Mouse (Mus musculus): ENCODE measurements around the gene Ccl25. TPM values are rescaled to one million over a fixed set of nuclear protein-coding genes. Genes with fewer than 3 reads are reported as not detected.

Ccl25 gene
- polyA plus RNA-seq, 1 experiment from 2014 or later, result 23.1 TPM

DNA sequence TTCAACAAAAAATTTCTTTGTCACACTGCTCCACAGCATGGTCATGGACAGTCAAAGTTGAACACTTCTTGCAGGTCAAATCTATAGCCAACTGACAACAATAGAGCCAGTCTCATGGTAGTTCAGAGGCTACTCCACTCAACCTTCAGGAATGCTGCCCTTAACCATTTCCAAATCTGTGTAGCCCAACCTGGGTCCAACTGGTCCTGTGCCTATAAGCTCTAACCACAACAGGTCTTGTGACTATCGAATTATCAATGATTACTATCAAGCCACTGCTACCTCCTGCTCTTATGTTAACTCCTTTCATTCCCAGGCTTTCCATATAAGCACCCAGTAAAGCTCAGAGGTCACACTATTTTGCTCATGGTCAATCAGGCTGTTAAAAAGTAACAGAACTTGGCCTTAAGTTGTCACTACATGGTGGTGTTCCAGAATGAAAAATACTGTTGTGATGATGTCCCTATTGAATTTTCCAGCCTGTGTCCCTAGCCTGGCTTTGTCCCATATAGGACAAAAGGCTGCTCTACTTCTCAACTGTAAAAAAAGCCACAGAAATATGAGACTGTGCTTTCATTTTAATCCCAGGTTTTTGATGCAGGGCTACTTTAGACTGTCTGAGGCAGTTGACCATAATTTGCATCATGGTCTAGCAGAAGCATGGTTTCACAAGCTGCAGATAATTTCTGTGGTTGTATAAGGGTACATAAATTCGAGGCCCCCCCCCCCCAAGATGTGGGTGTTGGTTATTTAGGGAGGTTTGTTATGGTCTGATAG is 6.0 kb upstream of the Ccl25 start:
- Histone ChIP-seq H3K4me3 (no peak overlapping the region), H3K9me3 (no peaks in the 10 kb centered on the region), H3K4me1 (peaks cover 22% of the 10 kb centered on the region), H3K27me3 (no peaks in the 10 kb centered on the region), H3K27ac (no peak overlapping the region), H3K4me2 (replicated peaks) (no peak overlapping the region), H3K9ac (no peak overlapping the region), H3K36me3 (peaks cover 28% of the 10 kb centered on the region)
- 85% methylated on average over 2 of the region's 2 CpGs for WGBS
- no peak for ATAC-seq (ENCODE audit: insufficient number of reproducible peaks, insufficient read depth, low FRiP score, low TSS enrichment)

DNA sequence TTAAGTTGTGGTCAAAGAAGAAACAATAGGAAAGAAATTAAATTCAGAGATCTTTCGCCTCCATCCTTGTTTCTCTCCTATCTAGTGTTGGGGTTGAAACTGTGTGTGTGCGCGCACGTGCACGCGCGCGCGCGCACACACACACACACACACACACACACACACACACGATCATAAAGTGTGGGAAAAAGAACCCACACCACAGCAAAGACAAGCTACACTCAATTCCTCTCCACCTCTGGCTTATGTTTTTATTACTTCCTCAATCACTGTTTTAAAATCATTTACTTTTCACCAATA is 5.5 kb upstream of the Ccl25 start:
- H3K36me3 ChIP-seq, result peaks cover 28% of the 10 kb centered on the region
- peaks cover 22% of the 10 kb centered on the region for H3K4me1 ChIP-seq

DNA sequence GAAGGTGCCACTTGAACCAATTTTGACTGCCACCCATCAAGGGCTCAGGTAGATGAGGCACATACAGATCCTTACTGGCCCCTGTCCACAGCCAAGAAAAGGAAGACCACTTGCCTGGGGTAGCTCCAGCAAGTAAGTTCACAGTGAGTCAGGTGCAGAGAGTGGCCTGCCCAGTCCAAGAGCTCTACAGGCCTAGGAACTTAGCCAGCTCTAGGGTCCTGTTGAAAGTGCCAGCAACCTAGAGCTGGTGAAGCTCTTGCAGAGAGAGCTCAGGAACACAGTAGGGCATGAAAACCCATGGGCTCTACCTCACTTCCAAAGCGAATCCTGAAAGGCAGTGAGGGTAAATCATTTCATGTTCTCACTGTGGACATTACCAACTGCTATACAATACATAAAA is 4.6 kb upstream of the Ccl25 start:
- no peak for ATAC-seq (ENCODE audit: insufficient number of reproducible peaks, insufficient read depth, low FRiP score, low TSS enrichment)
- 95% methylated on average over 1 of the region's 1 CpGs for WGBS

More for the DNA sequence above, 5.5 kb upstream of the Ccl25 start:
- no peak for ATAC-seq (ENCODE audit: insufficient number of reproducible peaks, insufficient read depth, low FRiP score, low TSS enrichment)
- Histone ChIP-seq H3K9ac (no peak overlapping the region), H3K4me3 (no peak overlapping the region), H3K27ac (no peak overlapping the region), H3K4me2 (replicated peaks) (no peak overlapping the region), H3K9me3 (no peaks in the 10 kb centered on the region), H3K27me3 (no peaks in the 10 kb centered on the region)
- WGBS, result 99% methylated on average over 11 of the region's 11 CpGs

DNA sequence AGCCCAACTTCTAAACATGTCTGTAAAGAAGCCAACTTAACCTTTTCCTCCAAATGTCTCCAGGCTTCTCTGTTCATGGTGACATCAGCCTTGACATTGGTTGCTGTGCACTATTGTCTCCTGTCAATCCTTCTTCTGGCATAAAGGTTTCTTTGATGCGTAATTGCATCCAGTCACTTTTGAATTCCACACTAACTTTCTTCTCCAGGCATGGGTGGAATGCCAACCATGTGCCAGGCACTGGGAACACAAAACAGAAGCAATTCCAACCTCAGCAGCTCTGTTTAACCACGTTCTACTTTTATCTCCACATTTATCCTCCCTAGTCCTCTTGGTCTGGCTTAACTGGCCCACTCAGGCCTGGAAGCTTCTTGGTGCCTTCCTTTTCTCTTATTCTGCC is 4.0 kb upstream of the Ccl25 start:
- WGBS, result 83% methylated on average over 2 of the region's 2 CpGs
- Histone ChIP-seq H3K9ac (no peak overlapping the region), H3K36me3 (peaks cover 28% of the 10 kb centered on the region), H3K4me2 (replicated peaks) (no peak overlapping the region), H3K27ac (no peak overlapping the region), H3K4me1 (peaks cover 27% of the 10 kb centered on the region), H3K4me3 (no peak overlapping the region), H3K27me3 (no peaks in the 10 kb centered on the region), H3K9me3 (no peaks in the 10 kb centered on the region)
- no peak for ATAC-seq (ENCODE audit: insufficient number of reproducible peaks, insufficient read depth, low FRiP score, low TSS enrichment)

More for the DNA sequence above, 4.6 kb upstream of the Ccl25 start:
- Histone ChIP-seq H3K36me3 (peaks cover 28% of the 10 kb centered on the region), H3K4me3 (no peak overlapping the region), H3K4me1 (peaks cover 22% of the 10 kb centered on the region), H3K9ac (no peak overlapping the region), H3K27ac (no peak overlapping the region), H3K4me2 (replicated peaks) (no peak overlapping the region), H3K9me3 (no peaks in the 10 kb centered on the region), H3K27me3 (no peaks in the 10 kb centered on the region)

DNA sequence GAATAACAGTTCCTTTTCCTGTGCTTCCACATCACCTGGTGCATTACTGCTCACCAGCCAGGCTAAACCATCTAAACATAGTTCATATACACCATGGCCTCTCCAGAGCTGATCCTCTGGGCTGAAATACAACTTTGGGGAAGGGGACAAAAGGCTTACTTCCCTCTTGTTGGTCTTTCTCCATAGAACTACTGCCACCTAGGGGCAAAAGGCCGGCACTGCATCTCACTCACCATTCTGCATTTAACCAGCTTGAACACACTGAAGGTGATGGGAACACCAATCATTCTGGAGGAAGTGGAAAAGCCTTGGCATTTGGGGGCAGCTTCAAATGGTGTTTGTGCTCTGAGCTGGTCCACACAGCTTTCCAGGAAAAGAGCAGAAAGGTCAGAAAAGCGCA is 2.5 kb upstream of the Ccl25 start:
- Histone ChIP-seq H3K4me3 (no peak overlapping the region), H3K9ac (no peak overlapping the region), H3K4me1 (peaks cover 28% of the 10 kb centered on the region), H3K9me3 (no peaks in the 10 kb centered on the region), H3K27ac (no peak overlapping the region), H3K4me2 (replicated peaks) (peak overlapping the region; percentile 88; the same call in 1 of the 2 replicates), H3K36me3 (peaks cover 28% of the 10 kb centered on the region), H3K27me3 (no peaks in the 10 kb centered on the region)
- ATAC-seq (ENCODE audit: insufficient number of reproducible peaks, insufficient read depth, low FRiP score, low TSS enrichment), result no peak
- 34% methylated on average over 2 of the region's 2 CpGs for WGBS

DNA sequence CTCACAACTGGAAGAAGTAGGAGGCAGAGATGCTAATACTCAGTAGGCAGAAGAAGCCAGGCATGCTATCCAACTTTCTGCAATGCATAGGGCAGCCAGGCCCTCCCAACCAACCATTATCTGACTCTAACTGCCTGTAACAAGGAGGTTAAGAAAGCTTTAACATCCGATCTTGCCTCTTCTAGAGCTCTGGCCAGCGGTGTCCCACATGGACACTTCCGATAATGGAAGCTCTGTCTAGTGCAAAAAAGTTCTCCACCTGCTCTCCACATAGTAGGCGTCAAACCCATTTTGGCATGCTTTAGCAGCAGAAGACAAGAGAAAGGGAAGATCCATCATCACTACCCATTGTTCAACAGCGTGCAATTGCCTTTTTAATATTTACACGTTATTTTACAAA is 1.1 kb upstream of the Ccl25 start:
- 2% methylated on average over 6 of the region's 6 CpGs for WGBS
- Histone ChIP-seq H3K9ac (peak overlapping the region; percentile 99), H3K4me3 (peak overlapping the region; percentile 97), H3K9me3 (no peaks in the 10 kb centered on the region), H3K4me2 (replicated peaks) (peak overlapping the region; percentile 88), H3K36me3 (peaks cover 37% of the 10 kb centered on the region), H3K27me3 (no peaks in the 10 kb centered on the region), H3K27ac (no peak overlapping the region), H3K4me1 (peaks cover 28% of the 10 kb centered on the region)
- no peak for ATAC-seq (ENCODE audit: insufficient number of reproducible peaks, insufficient read depth, low FRiP score, low TSS enrichment)

DNA sequence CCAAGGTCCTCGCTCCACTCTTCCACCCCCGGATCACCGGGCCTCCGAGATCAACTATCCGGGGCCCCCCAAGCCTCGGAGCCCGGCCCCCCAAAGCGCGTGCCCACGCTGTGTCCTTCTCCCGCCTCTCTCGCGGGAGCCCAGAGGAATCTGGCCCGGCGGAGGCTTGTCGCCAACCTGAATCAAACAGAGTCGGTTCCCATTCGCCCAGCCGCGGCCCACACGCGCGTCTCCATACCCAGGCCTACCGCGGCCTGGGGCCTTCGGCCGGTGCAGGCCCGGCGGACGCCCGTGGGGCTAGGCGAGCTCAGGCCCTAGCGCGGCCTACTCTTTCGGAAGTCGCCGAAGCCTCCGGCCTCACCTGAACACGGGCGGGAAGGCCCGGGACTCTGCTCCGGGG is 485 bp upstream of the Ccl25 start:
- Histone ChIP-seq H3K36me3 (peaks cover 43% of the 10 kb centered on the region), H3K4me2 (replicated peaks) (peak overlapping the region; percentile 88), H3K27me3 (no peaks in the 10 kb centered on the region), H3K4me1 (peaks cover 28% of the 10 kb centered on the region), H3K9me3 (no peaks in the 10 kb centered on the region), H3K27ac (peak overlapping the region; percentile 89), H3K9ac (peak overlapping the region; percentile 99), H3K4me3 (peak overlapping the region; percentile 97)
- under 1% methylated on average over 42 of the region's 42 CpGs for WGBS
- ATAC-seq (ENCODE audit: insufficient number of reproducible peaks, insufficient read depth, low FRiP score, low TSS enrichment), result peak; percentile 74

DNA sequence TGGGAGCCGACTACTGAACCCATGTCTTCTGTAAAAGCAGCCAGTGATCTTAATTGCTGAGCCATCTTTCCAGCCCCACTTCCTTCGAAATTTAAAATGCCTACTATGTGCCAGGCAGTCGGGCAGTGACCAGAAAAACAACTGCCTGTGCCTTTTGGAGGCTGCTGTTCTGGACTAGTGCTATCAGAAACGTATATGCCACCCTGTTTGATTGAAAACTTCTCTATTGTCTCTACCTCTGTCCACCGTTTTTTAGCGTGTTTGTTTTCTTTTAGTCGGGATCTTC is 684 bp downstream of the Ccl25 start:
- H3K9me3 ChIP-seq, result no peaks in the 10 kb centered on the region
- ATAC-seq (ENCODE audit: insufficient number of reproducible peaks, insufficient read depth, low FRiP score, low TSS enrichment), result no peak
- H3K4me2 ChIP-seq (replicated peaks), result peak overlapping the region; percentile 78
- H3K4me3 ChIP-seq, result peak overlapping the region; percentile 97
- H3K27ac ChIP-seq, result no peak overlapping the region; the same call in 1 of the 2 replicates
- peak overlapping the region; percentile 99 for H3K9ac ChIP-seq
- H3K36me3 ChIP-seq, result peaks cover 37% of the 10 kb centered on the region
- no peaks in the 10 kb centered on the region for H3K27me3 ChIP-seq
- WGBS, result 45% methylated on average over 7 of the region's 7 CpGs
- peaks cover 24% of the 10 kb centered on the region for H3K4me1 ChIP-seq

DNA sequence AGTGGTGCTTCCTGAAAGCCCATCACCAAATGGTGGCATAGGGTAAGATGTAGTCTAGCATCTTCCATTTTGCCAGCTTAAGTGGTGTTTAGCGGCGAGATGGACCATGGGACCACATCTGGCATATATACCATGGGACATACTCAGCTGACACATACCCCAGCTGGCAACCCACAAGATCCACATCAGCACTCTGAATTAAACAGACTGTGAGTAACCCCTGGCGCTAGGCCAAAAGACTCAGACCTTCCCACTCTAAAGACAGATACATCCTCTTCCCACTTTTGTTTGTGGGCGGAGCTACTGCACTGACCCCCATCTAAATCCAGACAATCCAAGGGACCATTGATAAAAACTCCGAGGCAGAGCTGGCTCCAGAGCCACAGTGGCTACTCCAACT is 4.0 kb downstream of the Ccl25 start:
- ATAC-seq (ENCODE audit: insufficient number of reproducible peaks, insufficient read depth, low FRiP score, low TSS enrichment), result no peak
- H3K4me3 ChIP-seq, result no peak overlapping the region
- no peaks in the 10 kb centered on the region for H3K9me3 ChIP-seq
- H3K27me3 ChIP-seq, result no peaks in the 10 kb centered on the region
- H3K4me2 ChIP-seq (replicated peaks), result no peak overlapping the region
- WGBS, result 94% methylated on average over 5 of the region's 5 CpGs
- H3K9ac ChIP-seq, result no peak overlapping the region
- H3K36me3 ChIP-seq, result peaks cover 48% of the 10 kb centered on the region
- H3K27ac ChIP-seq, result no peak overlapping the region
- H3K4me1 ChIP-seq, result peaks cover 6% of the 10 kb centered on the region; the same call in 1 of the 2 replicates

DNA sequence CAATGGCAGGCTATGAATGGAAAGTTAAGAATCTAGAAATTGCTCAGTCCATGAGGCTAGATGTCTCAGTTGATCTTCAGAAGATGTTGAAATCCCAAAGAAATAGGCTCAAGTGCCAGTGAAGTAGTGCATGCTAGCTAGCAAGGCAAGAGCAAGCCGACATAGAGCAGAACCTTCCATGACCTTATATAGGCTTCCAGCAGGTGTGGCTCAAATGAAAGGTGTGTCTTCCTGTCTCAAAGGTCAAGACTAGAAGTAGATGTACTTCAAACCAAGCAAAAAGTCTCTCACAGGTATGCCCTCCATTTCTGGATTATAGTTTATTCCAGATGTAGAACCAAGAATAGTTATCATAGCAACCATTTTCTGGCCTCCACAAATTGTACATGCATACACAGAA is 9.0 kb downstream of the Ccl25 start:
- H3K4me2 ChIP-seq (replicated peaks), result no peak overlapping the region
- 92% methylated on average over 1 of the region's 1 CpGs for WGBS
- no peaks in the 10 kb centered on the region for H3K4me1 ChIP-seq
- no peak overlapping the region for H3K27ac ChIP-seq
- no peak overlapping the region for H3K4me3 ChIP-seq
- no peak for ATAC-seq (ENCODE audit: insufficient number of reproducible peaks, insufficient read depth, low FRiP score, low TSS enrichment)
- no peaks in the 10 kb centered on the region for H3K27me3 ChIP-seq
- H3K36me3 ChIP-seq, result peaks cover 76% of the 10 kb centered on the region
- no peak overlapping the region for H3K9ac ChIP-seq
- no peaks in the 10 kb centered on the region for H3K9me3 ChIP-seq

DNA sequence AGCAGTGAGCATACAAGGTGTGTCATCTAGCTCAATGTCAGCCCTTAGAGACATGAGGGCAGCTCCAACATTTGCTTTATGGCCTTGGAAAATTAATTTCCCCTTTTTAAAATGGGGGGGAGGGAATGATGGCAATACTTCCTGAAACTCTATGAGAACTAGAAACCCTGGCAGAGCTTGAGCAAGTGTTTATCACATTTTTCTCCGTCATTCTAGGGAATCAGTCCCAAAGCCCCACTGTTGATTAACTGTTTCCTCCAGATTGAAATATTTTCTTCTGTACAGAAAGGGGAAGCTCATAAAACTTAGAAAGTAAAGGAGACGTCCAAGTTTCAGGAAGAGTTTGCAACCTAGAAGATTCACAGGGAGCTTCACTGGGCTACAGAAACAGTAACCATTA is 10.7 kb downstream of the Ccl25 start:
- Histone ChIP-seq H3K4me1 (no peaks in the 10 kb centered on the region), H3K36me3 (peaks cover 68% of the 10 kb centered on the region), H3K9me3 (no peaks in the 10 kb centered on the region), H3K9ac (no peak overlapping the region), H3K4me2 (replicated peaks) (no peak overlapping the region), H3K4me3 (no peak overlapping the region), H3K27me3 (no peaks in the 10 kb centered on the region), H3K27ac (no peak overlapping the region)
- WGBS, result 90% methylated on average over 2 of the region's 2 CpGs
- ATAC-seq (ENCODE audit: insufficient number of reproducible peaks, insufficient read depth, low FRiP score, low TSS enrichment), result no peak

DNA sequence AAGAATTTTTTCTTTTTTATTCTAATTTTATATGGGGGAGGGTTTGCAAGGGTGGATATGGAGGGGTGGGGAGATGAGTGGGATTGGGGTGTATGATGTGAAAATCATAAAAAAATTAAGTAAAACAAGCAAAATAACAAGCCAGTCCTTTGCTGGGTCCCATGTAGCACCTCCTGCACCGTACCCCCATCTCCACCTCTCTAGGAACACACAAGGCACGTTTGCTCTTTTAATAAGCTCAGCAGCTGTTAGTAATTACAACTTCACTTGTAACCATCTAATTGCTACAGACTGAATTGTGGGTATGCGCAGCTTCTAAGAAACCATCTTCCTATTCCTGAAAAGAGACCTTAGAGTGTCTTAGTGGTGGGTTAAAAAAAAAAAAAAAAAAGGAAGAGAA is 15.2 kb downstream of the Ccl25 start:
- Histone ChIP-seq H3K27ac (no peak overlapping the region), H3K9me3 (no peaks in the 10 kb centered on the region), H3K9ac (no peak overlapping the region), H3K4me1 (no peaks in the 10 kb centered on the region), H3K36me3 (peaks cover 38% of the 10 kb centered on the region), H3K4me2 (replicated peaks) (no peak overlapping the region), H3K4me3 (no peak overlapping the region), H3K27me3 (no peaks in the 10 kb centered on the region)
- no peak for ATAC-seq (ENCODE audit: insufficient number of reproducible peaks, insufficient read depth, low FRiP score, low TSS enrichment)
- WGBS, result 47% methylated on average over 3 of the region's 3 CpGs

Measured in embryonic facial prominence, embryonic 12.5 days (tissue).